Mouse (Mus musculus): ENCODE results near the gene Ctbp2. TPM values are rescaled to one million over a fixed set of nuclear protein-coding genes. Genes with fewer than 3 reads are reported as not detected.

Gene Ctbp2
- polyA plus RNA-seq, 2 experiments, result 59.2 to 77.7 TPM

- H3K27ac ChIP-seq (replicated peaks; ENCODE audit: low read depth, low read length), result no peak overlapping the region
- ATAC-seq (ENCODE audit: low FRiP score, low read depth) (no peak), DNase-seq (ENCODE audit: low spot score) (no peak)
- 92% methylated on average over 5 of the region's 5 CpGs for WGBS
- H3K27me3 ChIP-seq (ENCODE audit: control insufficient read depth, insufficient read depth, low read length), result no peaks in the 10 kb centered on the region
- H3K4me1 ChIP-seq (ENCODE audit: control insufficient read depth, insufficient read depth, low read length), result no peaks in the 10 kb centered on the region
- peaks cover 78% of the 10 kb centered on the region for H3K36me3 ChIP-seq (ENCODE audit: control insufficient read depth, insufficient read depth, low read length)
- H3K9me3 ChIP-seq (ENCODE audit: control insufficient read depth, low read length), result no peaks in the 10 kb centered on the region
- H3K4me2 ChIP-seq (replicated peaks; ENCODE audit: low read depth, low read length, severe bottlenecking), result no peak overlapping the region
- TF ChIP-seq POLR2A (IDR thresholded peaks at IDR 0.05; ENCODE audit: borderline replicate concordance, extremely low read depth, insufficient read depth, insufficient read length), result no peak
- H3K4me3 ChIP-seq (replicated peaks; ENCODE audit: low read length), result no peak overlapping the region
- H3K9ac ChIP-seq (ENCODE audit: low read depth, low read length, severe bottlenecking), result no peak overlapping the region
Observed at GRCm38 (mm10) chr7:132989839-132990238, 134.3 kb downstream of the Ctbp2 start.

- Histone ChIP-seq H3K4me2 (replicated peaks; ENCODE audit: low read depth, low read length, severe bottlenecking) (no peak overlapping the region), H3K27me3 (ENCODE audit: control insufficient read depth, insufficient read depth, low read length) (no peaks in the 10 kb centered on the region), H3K4me3 (replicated peaks; ENCODE audit: low read length) (no peak overlapping the region), H3K27ac (replicated peaks; ENCODE audit: low read depth, low read length) (no peak overlapping the region), H3K4me1 (ENCODE audit: control insufficient read depth, insufficient read depth, low read length) (no peaks in the 10 kb centered on the region), H3K9me3 (ENCODE audit: control insufficient read depth, low read length) (no peaks in the 10 kb centered on the region), H3K9ac (ENCODE audit: low read depth, low read length, severe bottlenecking) (no peak overlapping the region), H3K36me3 (ENCODE audit: control insufficient read depth, insufficient read depth, low read length) (peaks cover 51% of the 10 kb centered on the region)
- ATAC-seq (ENCODE audit: low FRiP score, low read depth), result no peak
- 83% methylated on average over 3 of the region's 3 CpGs for WGBS
- no peak for TF ChIP-seq POLR2A (IDR thresholded peaks at IDR 0.05; ENCODE audit: borderline replicate concordance, extremely low read depth, insufficient read depth, insufficient read length)
- no peak for DNase-seq (ENCODE audit: low spot score)
Observed at GRCm38 (mm10) chr7:132982639-132983038, 141.5 kb downstream of the Ctbp2 start.

- H3K9ac ChIP-seq (ENCODE audit: low read depth, low read length, severe bottlenecking), result no peak overlapping the region
- H3K9me3 ChIP-seq (ENCODE audit: control insufficient read depth, low read length), result no peaks in the 10 kb centered on the region
- no peaks in the 10 kb centered on the region for H3K4me1 ChIP-seq (ENCODE audit: control insufficient read depth, insufficient read depth, low read length)
- no peak overlapping the region for H3K27ac ChIP-seq (replicated peaks; ENCODE audit: low read depth, low read length)
- H3K36me3 ChIP-seq (ENCODE audit: control insufficient read depth, insufficient read depth, low read length), result peaks cover 50% of the 10 kb centered on the region
- DNase-seq (ENCODE audit: low spot score) (no peak), ATAC-seq (ENCODE audit: low FRiP score, low read depth) (no peak)
- H3K4me2 ChIP-seq (replicated peaks; ENCODE audit: low read depth, low read length, severe bottlenecking), result no peak overlapping the region
- no peak for TF ChIP-seq POLR2A (IDR thresholded peaks at IDR 0.05; ENCODE audit: borderline replicate concordance, extremely low read depth, insufficient read depth, insufficient read length)
- WGBS, result 90% methylated on average over 2 of the region's 2 CpGs
- H3K27me3 ChIP-seq (ENCODE audit: control insufficient read depth, insufficient read depth, low read length), result no peaks in the 10 kb centered on the region
- H3K4me3 ChIP-seq (replicated peaks; ENCODE audit: low read length), result no peak overlapping the region
Observed at GRCm38 (mm10) chr7:132977981-132978380, 146.2 kb downstream of the Ctbp2 start.

- Histone ChIP-seq H3K27me3 (ENCODE audit: control insufficient read depth, insufficient read depth, low read length) (no peaks in the 10 kb centered on the region), H3K9ac (ENCODE audit: low read depth, low read length, severe bottlenecking) (no peak overlapping the region), H3K4me3 (replicated peaks; ENCODE audit: low read length) (no peak overlapping the region), H3K36me3 (ENCODE audit: control insufficient read depth, insufficient read depth, low read length) (peaks cover 39% of the 10 kb centered on the region), H3K4me2 (replicated peaks; ENCODE audit: low read depth, low read length, severe bottlenecking) (no peak overlapping the region), H3K27ac (replicated peaks; ENCODE audit: low read depth, low read length) (no peak overlapping the region), H3K9me3 (ENCODE audit: control insufficient read depth, low read length) (no peaks in the 10 kb centered on the region), H3K4me1 (ENCODE audit: control insufficient read depth, insufficient read depth, low read length) (no peaks in the 10 kb centered on the region)
- no peak for TF ChIP-seq POLR2A (IDR thresholded peaks at IDR 0.05; ENCODE audit: borderline replicate concordance, extremely low read depth, insufficient read depth, insufficient read length)
- no peak for ATAC-seq (ENCODE audit: low FRiP score, low read depth)
- no peak for DNase-seq (ENCODE audit: low spot score)
- WGBS, result 55% methylated on average over 2 of the region's 2 CpGs
Observed at GRCm38 (mm10) chr7:132976079-132976478, 148.1 kb downstream of the Ctbp2 start.

- H3K27me3 ChIP-seq (ENCODE audit: control insufficient read depth, insufficient read depth, low read length), result no peaks in the 10 kb centered on the region
- TF ChIP-seq POLR2A (IDR thresholded peaks at IDR 0.05; ENCODE audit: borderline replicate concordance, extremely low read depth, insufficient read depth, insufficient read length), result no peak
- H3K4me1 ChIP-seq (ENCODE audit: control insufficient read depth, insufficient read depth, low read length), result no peaks in the 10 kb centered on the region
- H3K9me3 ChIP-seq (ENCODE audit: control insufficient read depth, low read length), result no peaks in the 10 kb centered on the region
- no peak for DNase-seq (ENCODE audit: low spot score)
- H3K9ac ChIP-seq (ENCODE audit: low read depth, low read length, severe bottlenecking), result no peak overlapping the region
- no peak for ATAC-seq (ENCODE audit: low FRiP score, low read depth)
- peaks cover 42% of the 10 kb centered on the region for H3K36me3 ChIP-seq (ENCODE audit: control insufficient read depth, insufficient read depth, low read length)
- WGBS, result 84% methylated on average over 2 of the region's 2 CpGs
- no peak overlapping the region for H3K27ac ChIP-seq (replicated peaks; ENCODE audit: low read depth, low read length)
- H3K4me2 ChIP-seq (replicated peaks; ENCODE audit: low read depth, low read length, severe bottlenecking), result no peak overlapping the region
- H3K4me3 ChIP-seq (replicated peaks; ENCODE audit: low read length), result no peak overlapping the region
Observed at GRCm38 (mm10) chr7:132972079-132972478, 152.1 kb downstream of the Ctbp2 start.

GRCm38 (mm10) chr7:132965707-132966106 is 158.4 kb downstream of the Ctbp2 start:
- no peaks in the 10 kb centered on the region for H3K4me1 ChIP-seq (ENCODE audit: control insufficient read depth, insufficient read depth, low read length)
- H3K9me3 ChIP-seq (ENCODE audit: control insufficient read depth, low read length), result no peaks in the 10 kb centered on the region
- no peak overlapping the region for H3K4me2 ChIP-seq (replicated peaks; ENCODE audit: low read depth, low read length, severe bottlenecking)
- H3K36me3 ChIP-seq (ENCODE audit: control insufficient read depth, insufficient read depth, low read length), result peaks cover 19% of the 10 kb centered on the region
- 83% methylated on average over 2 of the region's 2 CpGs for WGBS
- no peaks in the 10 kb centered on the region for H3K27me3 ChIP-seq (ENCODE audit: control insufficient read depth, insufficient read depth, low read length)
- ATAC-seq (ENCODE audit: low FRiP score, low read depth) (no peak), DNase-seq (ENCODE audit: low spot score) (no peak)
- no peak for TF ChIP-seq POLR2A (IDR thresholded peaks at IDR 0.05; ENCODE audit: borderline replicate concordance, extremely low read depth, insufficient read depth, insufficient read length)
- H3K9ac ChIP-seq (ENCODE audit: low read depth, low read length, severe bottlenecking), result no peak overlapping the region
- no peak overlapping the region for H3K27ac ChIP-seq (replicated peaks; ENCODE audit: low read depth, low read length)
- H3K4me3 ChIP-seq (replicated peaks; ENCODE audit: low read length), result no peak overlapping the region

Measured in limb, embryonic 14.5 days (tissue).